In genomic region chr9:66281501-66281951, GRCm38 (mm10) we compare ENCODE assay signal across 12 mouse cellular contexts.
DNase-seq lines count a peak whose midpoint lies in the region; ATAC-seq lines count a peak whose summit lies in the region.
"Had no signal": no experiment of that assay in that cellular context is flagged by ENCODE, and none has a peak within 500 bp of the region (broad histone marks: within the 10 kb centered on the region; RNA-seq: fewer than 3 reads in every experiment).

No protein-coding gene starts in this region.

- DNase-seq in heart, postnatal 14 days, result no peak
- peak; percentile 66 to 69 for DNase-seq in CD8-positive naive resting alpha-beta T cell, adult 2 months (ENCODE audit: low read depth in 2 of 2, low spot score in 2 of 2)
- DNase-seq in lung, postnatal 10 days, result peak; percentile 18
- DNase-seq in spleen, postnatal 14 days (ENCODE audit: low spot score in 2 of 2), result peak; percentile 41 to 46
- no peak for DNase-seq in Muller cell, postnatal 12 days (ENCODE audit: inconsistent ontology term)
- no peak for DNase-seq in neural tube, embryonic 10.5 days (ENCODE audit: extremely low spot score, low spot score)
- DNase-seq in frontal cortex, postnatal 10 days (ENCODE audit: low spot score in 2 of 2), result no peak
- DNase-seq: adrenal gland, postnatal 25 days; gastrocnemius, postnatal 10 days had no signal

- no peak overlapping the region for H3K9ac ChIP-seq in heart, embryonic 15.5 days
- H3K9ac ChIP-seq: hindbrain, embryonic 14.5 days; liver, embryonic 14.5 days had no signal

- intact Hi-C loops in heart, postnatal 14 days (cut with DNase I), result no loop called here

- 52% methylated on average over 9 of the region's 9 CpGs for WGBS in heart, embryonic 15.5 days

- H3K36me3 ChIP-seq in heart, embryonic 15.5 days, result no peaks in the 10 kb centered on the region

- no peaks in the 10 kb centered on the region for H3K27me3 ChIP-seq in heart, embryonic 15.5 days

- peak overlapping the region; percentile 37; the same call in 1 of the 2 replicates for H3K27ac ChIP-seq in heart, embryonic 15.5 days
- H3K27ac ChIP-seq: hindbrain, embryonic 14.5 days; liver, embryonic 14.5 days had no signal

- peaks cover 17% of the 10 kb centered on the region for H3K4me1 ChIP-seq in heart, embryonic 15.5 days (replicated peaks)

- H3K4me2 ChIP-seq in heart, embryonic 15.5 days, result no peak overlapping the region
- H3K4me2 ChIP-seq: hindbrain, embryonic 14.5 days had no signal

- H3K4me3 ChIP-seq in heart, embryonic 15.5 days, result no peak overlapping the region

- ATAC-seq in heart, embryonic 15.5 days (replicated peaks; ENCODE audit: insufficient number of reproducible peaks, insufficient read depth, low FRiP score, low read depth), result no peak; the same call in 1 of the 2 replicates

- no peaks in the 10 kb centered on the region for H3K9me3 ChIP-seq in heart, embryonic 15.5 days (replicated peaks)

Comparison
In these comparisons a context has a peak if more than half of its experiments do, and no peak if none do; other contexts are left out.
1. DNase-seq: peak in CD8-positive naive resting alpha-beta T cell, adult 2 months (2 of 2), lung, postnatal 10 days (single experiment) and spleen, postnatal 14 days (2 of 2); none in heart, postnatal 14 days (0 of 2), Muller cell, postnatal 12 days (single experiment), neural tube, embryonic 10.5 days (single experiment) and frontal cortex, postnatal 10 days (0 of 2).